Mouse (Mus musculus) mouse embryonic stem cell (cell line): Measurements from ENCODE around the gene Myh11.

Source experiments
- in situ Hi-C, 2 experiments: fragments of 300-500 bp; cut with MboI; formaldehyde crosslinking; loops; 1 replicate in 1 of 2; 3 replicates in 1 of 2; pipeline ENCODE4 v1.14.3; 2019 to 2020; ENCODE audit warnings: low sequenced_read_pairs in 2 of 2, low pct_unique_long_range_greater_than_20kb in 1 of 2, mixed read lengths in 1 of 2; ENCODE audit not compliant: unreplicated experiment in 1 of 2

The Myh11 gene

DNA sequence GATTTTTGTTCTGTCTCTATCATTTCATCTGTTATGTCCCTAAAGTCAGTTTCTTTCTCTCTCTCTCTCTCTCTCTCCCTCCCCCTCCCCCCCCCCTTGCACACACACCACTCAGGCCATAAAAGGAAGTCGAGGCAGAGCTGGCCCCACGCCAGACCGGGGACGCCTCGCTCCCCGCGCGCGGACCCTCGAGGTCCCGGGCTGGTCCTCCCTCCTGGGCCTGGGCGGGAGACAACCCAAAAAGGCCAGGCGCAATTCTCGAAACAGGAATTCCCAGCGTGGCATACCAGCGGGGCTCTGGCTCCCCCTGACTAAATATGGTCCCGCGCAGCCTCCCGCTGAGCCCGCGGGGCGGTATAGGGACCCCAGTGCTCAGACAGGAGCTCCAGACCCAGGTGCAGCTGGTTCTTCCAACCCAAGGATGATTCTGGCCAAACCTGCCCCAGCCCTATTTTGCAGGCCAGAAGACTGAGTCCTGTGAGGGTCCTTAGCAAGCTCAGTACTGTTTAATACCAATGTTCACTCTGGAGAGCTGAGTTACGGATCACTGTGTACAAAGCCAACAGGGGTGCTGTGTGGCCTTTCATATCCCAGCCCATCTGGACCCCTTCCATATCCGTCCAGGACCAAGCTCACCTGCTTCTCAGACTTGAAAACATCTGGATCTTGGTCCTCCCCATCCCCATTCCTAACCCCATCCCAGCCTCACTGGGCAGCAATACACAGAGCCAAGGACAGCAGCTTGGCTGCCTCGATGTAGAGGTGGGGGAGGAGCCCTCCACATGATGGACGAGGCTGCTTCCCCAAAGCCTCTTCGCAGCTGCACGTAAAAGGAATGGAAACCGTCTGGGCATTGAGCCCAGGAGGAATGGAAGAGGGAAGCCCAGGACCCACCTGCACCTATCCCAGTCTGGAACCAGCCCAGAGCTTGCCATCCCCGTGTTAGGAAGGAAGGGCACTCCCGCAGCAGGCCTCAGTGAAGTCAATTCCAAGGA, 1.3 kb upstream of the Myh11 start:
- in situ Hi-C loops: no loop called here

DNA sequence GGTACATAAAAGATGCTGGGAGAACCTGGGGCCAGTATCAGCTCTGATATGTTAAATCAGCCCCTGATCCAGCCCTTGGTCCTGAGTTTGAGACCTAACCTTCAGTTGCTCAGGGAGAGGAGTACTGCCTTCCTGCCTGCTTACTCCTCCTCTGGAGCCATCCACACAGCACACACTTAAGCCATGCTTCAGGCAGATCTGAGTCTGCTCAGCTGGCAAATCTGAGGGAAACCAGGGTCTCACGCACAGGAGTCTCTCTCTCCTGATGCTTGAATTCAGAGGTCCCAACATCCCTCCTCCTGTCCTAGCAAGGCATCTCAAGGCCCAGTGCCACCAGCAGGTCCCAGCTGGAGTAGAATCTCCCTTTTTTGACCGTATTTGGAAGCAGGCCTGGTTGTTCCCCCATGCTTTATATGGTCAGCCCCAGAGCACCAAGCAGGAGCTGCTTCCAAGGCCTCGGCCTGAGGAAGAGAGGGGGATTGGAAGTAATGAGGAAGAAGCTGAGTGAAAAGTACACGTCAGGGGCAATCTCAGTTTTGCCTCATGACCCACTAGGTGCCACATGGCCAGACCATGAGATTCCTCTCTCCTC, 18.7 kb downstream of the Myh11 start:
- in situ Hi-C loops: no loop called here

DNA sequence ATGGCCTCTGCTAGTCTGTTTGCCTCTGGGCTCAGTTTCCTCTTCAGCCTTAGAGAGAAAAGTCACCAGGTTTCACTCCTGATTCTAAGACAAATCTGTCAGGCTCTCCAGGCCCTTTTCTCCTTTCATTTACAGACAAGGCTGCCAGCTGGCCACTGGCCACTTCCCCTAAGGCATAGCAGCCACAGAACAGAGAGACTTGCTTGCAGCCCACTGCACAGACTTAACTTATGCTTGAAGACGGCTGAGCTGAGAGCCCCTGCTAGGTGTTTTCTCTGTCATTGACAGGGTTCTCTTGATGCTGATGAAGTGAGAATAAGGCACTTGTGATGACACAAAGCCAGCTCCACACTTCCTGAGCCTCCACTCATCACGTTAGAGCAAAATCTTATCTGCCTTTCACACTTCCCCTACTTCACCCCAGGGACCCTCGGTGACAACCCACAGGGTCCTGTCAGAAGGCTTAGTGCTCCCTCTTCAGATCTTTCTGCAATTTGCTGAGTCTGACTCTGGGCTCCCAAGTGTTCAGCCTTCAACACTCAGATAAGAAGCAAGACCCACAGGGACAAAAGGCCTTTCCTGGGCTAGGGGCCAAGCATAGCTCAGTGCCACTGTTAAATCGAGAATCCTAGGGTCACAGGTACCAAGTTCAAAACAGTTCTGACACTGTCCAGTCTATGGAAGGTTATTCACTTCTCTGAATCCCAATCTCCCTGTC, 25.8 kb downstream of the Myh11 start:
- in situ Hi-C loops: no loop called here

DNA sequence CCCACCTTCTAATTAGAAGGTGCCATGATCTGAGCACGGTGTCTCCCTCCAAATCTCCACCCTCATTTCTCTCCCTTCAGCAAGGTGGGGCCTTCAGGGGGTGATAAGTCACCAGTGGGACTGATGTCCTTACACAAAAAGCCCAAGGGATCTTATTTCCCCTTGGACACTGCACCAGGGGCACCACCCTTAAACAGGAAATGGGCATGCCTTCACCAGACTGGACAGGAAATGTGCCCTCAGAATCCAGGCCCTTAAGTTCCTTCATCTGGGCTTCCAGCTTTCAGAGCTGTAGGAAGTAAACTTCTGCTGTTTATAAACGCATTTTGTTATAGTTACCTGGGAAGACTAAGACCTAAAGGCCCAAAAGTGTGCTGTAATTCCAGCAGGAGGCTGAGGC, 26.7 kb downstream of the Myh11 start:
- in situ Hi-C loops: no loop called here

- in situ Hi-C loops: no loop called here
Measured at GRCm38 (mm10) chr16:14263241-14263640, 27.9 kb downstream of the Myh11 start.

DNA sequence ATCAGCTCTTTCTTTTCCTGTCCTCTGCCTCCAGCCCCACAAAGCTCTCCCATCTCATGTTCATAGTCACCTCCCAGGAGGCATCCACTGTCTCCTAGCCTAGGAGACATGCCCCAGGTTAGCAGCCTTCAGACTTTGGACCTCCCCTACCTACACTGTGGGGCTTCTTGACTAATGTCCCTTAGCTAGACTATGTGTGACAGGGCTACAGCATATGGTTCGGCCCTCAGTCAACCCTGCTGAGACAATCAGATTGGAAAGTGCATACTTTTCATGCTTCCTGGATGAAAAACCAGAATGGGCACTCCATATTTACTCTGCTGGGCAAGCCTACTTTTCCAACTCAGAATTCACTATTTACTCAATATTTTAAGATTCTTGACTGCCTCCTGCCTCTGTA, 28.8 kb downstream of the Myh11 start:
- in situ Hi-C loops: no loop called here

DNA sequence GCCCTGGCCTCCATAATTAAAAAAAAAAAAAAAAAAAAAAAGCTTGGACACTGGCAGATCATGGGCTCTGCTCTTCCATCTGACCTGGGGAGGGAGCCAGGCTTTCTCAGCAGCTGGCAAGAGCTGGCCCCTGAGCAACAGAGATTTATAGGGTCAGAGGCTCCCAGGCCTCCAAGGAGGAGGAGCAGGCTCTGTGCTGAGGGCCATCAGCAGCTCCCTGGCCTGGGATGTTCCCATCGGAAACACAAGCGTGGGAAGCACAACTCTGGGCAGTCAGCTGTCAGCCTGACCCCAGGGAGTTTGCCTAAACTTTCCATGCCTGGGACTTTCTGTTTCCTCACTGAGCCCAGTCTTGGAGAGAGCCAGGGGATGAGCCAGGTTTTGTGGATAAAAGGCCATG, 32.3 kb downstream of the Myh11 start:
- in situ Hi-C loops: no loop called here

GRCm38 (mm10) chr16:14253586-14253985, 37.6 kb downstream of the Myh11 start:
- in situ Hi-C loops: no loop called here

- in situ Hi-C loops: no loop called here
Measured at GRCm38 (mm10) chr16:14252877-14253276, 38.3 kb downstream of the Myh11 start.

DNA sequence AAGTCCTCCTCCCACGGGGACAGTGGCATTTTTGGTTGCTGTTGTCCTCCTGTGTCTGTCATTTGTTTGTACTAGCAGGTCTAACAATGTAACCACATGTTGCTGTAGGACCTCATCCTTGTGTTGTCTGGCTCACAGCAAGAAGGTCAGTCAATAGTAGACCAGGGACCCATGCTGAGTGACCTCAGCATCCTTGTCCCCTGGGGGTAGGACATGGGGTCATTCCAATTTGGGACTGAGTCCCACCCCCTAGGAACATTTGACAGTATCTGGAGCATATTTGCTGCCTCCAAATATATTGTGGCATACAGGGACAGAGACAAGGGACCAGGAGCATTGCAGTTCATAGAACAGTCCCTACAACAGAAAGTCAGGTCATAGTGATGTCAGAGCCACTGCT, 41.3 kb downstream of the Myh11 start:
- in situ Hi-C loops: no loop called here

DNA sequence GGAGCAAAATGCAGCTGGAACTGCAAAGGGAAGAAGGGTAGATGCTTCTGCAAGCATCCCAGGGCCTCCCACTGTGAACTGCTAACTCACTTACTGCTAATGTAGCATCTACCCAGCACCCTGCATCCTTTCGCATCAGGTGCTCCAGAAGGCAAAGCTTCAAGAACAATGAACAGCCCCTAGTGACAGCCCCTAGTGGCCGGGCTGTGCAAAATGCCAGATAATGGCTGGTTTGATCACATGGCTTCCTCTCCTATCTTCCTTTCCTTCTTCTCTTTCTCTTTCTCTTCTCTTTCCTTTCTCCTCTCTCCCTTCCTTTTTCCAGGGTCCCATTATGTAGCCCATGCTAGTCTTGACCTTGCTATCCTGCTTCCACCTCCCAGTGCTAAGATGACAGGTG, 48.6 kb downstream of the Myh11 start:
- in situ Hi-C loops: no loop called here

DNA sequence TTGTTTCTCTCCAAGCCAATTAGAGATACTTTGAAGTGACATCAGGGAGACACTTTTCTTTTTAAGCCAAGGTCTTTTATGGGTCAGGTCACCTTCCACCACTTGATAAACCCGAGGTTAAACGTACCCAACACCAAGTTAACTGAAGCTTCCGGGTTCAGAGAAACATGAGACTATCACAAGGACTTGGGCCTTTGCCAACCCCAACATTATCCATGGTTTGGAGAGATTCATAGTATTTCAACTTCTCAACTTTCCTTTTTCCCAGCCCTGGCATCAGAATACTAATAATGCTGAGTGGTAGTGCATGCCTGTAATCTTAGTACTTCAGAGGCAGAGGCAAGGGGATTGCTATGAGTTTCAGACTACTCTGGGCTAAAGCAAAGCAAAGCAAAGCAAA, 49.1 kb downstream of the Myh11 start:
- in situ Hi-C loops: no loop called here

GRCm38 (mm10) chr16:14237100-14237723, 54.0 kb downstream of the Myh11 start:
- in situ Hi-C loops: no loop called here

DNA sequence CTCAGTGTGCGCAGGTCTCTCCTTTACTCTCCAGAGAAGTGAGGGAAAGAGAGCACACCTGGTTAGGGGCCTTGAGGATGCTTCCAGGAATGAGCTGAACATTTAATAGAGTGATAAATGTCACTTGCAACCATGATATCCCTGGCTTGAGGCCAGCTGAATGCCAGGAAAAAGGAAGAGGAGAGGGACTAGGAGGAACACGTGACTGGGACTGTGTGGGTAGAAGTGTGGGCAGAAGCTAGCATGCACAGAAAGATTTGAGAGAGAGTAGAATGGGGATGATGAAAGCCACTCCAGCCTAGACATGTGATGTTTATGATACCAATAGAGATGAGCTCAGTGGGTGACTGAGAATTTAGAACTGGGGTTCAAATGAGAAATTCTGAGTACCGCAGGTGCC, 76.0 kb downstream of the Myh11 start:
- in situ Hi-C loops: no loop called here

DNA sequence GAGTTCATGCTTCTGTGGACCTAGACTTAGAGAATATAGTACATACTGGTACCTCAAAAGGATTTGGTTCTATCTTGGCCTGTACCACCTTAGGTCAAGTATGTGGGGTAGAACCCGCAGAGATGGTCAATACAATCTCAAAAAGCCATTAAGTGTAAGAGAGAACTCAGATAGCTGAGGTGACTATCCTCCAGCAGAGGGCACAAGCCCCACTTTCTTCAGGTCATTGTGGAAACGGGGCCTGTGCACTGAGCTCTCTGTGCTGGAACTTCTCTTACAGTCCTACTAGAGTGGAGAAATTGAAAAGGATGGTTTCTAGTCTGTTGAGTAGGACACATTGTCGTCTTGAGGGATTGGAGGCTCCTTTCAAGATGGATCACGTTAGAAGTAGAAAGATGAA, 92.4 kb downstream of the Myh11 start:
- in situ Hi-C loops: no loop called here

GRCm38 (mm10) chr16:14195427-14195826, 95.7 kb downstream of the Myh11 start:
- in situ Hi-C loops: no loop called here

GRCm38 (mm10) chr16:14194164-14194950, 96.8 kb downstream of the Myh11 start:
- in situ Hi-C loops: no loop called here

- in situ Hi-C loops: no loop called here
Measured at GRCm38 (mm10) chr16:14185516-14185915, 105.7 kb downstream of the Myh11 start.
